Mouse (Mus musculus) erythroblast, adult 5-6 weeks (primary cell): ENCODE results near the gene Olfr452. TPM values are rescaled to one million over a fixed set of nuclear protein-coding genes. Genes with fewer than 3 reads are reported as not detected.

Experiments
- ATAC-seq: replicated peaks from 2 replicates; pipeline ENCODE4 v1.8.0; 2016; ENCODE audit warnings: moderate number of reproducible peaks, mild to moderate bottlenecking, moderate TSS enrichment, inconsistent platforms; ENCODE audit not compliant: poor library complexity, low FRiP score, severe bottlenecking
- total RNA-seq, 2 experiments: library from RNA; stranded (forward) in 1 of 2; stranded (reverse) in 1 of 2; fragments of 150-400 nt in 1 of 2; fragments of 200-764, 138-1000 nt in 1 of 2; gene quantifications; 2 replicates each; pipeline versions ENCODE4 v1.2.3 to v1.2.4; 2015 to 2017; ENCODE audit warnings: low replicate concordance in 2 of 2

Olfr452 gene
- not detected in 2 replicates for total RNA-seq (2015; ENCODE audit: low replicate concordance)
- total RNA-seq (2017; ENCODE audit: low replicate concordance), result not detected in 2 replicates

- no peak for ATAC-seq
Observed at GRCm38 (mm10) chr6:42784793-42785192, at the start of gene Olfr452. Gene Olfr452 (plus strand): TSS chr6:42785093.

- no peak for ATAC-seq
Observed at GRCm38 (mm10) chr6:42739071-42739470, 45.8 kb upstream of the Olfr452 start, which contains the start of gene Olfr453. Gene Olfr453 (plus strand): TSS chr6:42739371.

GRCm38 (mm10) chr6:42742303-42742702 lies 42.6 kb upstream of the Olfr452 start:
- no peak for ATAC-seq

GRCm38 (mm10) chr6:42747846-42748245 lies 37.0 kb upstream of the Olfr452 start:
- no peak for ATAC-seq

- ATAC-seq, result no peak
Observed at GRCm38 (mm10) chr6:42756104-42756503, 28.8 kb upstream of the Olfr452 start, which contains the start of gene Olfr38. Gene Olfr38 (plus strand): TSS chr6:42756404.

GRCm38 (mm10) chr6:42777066-42777465 lies 7.8 kb upstream of the Olfr452 start:
- ATAC-seq, result no peak

- ATAC-seq, result no peak
Observed at GRCm38 (mm10) chr6:42790247-42790948, 5.5 kb downstream of the Olfr452 start.

- no peak for ATAC-seq
Observed at GRCm38 (mm10) chr6:42790949-42791556, 6.2 kb downstream of the Olfr452 start.

GRCm38 (mm10) chr6:42794982-42795381 lies 10.1 kb downstream of the Olfr452 start:
- ATAC-seq, result no peak

- ATAC-seq, result no peak
Observed at GRCm38 (mm10) chr6:42811639-42812038, 26.7 kb downstream of the Olfr452 start, which contains the start of gene Olfr450. Gene Olfr450 (plus strand): TSS chr6:42811939.

GRCm38 (mm10) chr6:42834084-42834483 lies 49.2 kb downstream of the Olfr452 start, which contains the start of gene Olfr449:
Gene Olfr449 (plus strand): TSS chr6:42834384.
- no peak for ATAC-seq

Other genes with a start within 250 kb of the Olfr452 start
- gene Olfr455, start 237.5 kb upstream of the Olfr452 start, total RNA-seq (2015; ENCODE audit: low replicate concordance), result not detected in 2 replicates
- not detected in 2 replicates for gene Olfr455, start 237.5 kb upstream of the Olfr452 start, total RNA-seq (2017; ENCODE audit: low replicate concordance)
- not detected in 2 replicates for gene Tcaf3, start 187.4 kb upstream of the Olfr452 start, total RNA-seq (2015; ENCODE audit: low replicate concordance)
- 0.42 TPM in 1 of 2 replicates, not detected in the other for gene Tcaf3, start 187.4 kb upstream of the Olfr452 start, total RNA-seq (2017; ENCODE audit: low replicate concordance)
- gene Tcaf2, start 139.8 kb upstream of the Olfr452 start, total RNA-seq (2015; ENCODE audit: low replicate concordance), result not detected in 2 replicates
- gene Tcaf2, start 139.8 kb upstream of the Olfr452 start, total RNA-seq (2017; ENCODE audit: low replicate concordance), result not detected in 2 replicates
- not detected in 2 replicates for gene Tcaf1, start 75.0 kb upstream of the Olfr452 start, total RNA-seq (2015; ENCODE audit: low replicate concordance)
- gene Tcaf1, start 75.0 kb upstream of the Olfr452 start, total RNA-seq (2017; ENCODE audit: low replicate concordance), result not detected in 2 replicates
- gene Olfr453, start 45.7 kb upstream of the Olfr452 start, total RNA-seq (2015; ENCODE audit: low replicate concordance), result not detected in 2 replicates
- not detected in 2 replicates for gene Olfr453, start 45.7 kb upstream of the Olfr452 start, total RNA-seq (2017; ENCODE audit: low replicate concordance)
- not detected in 2 replicates for gene Olfr38, start 28.7 kb upstream of the Olfr452 start, total RNA-seq (2015; ENCODE audit: low replicate concordance)
- not detected in 2 replicates for gene Olfr38, start 28.7 kb upstream of the Olfr452 start, total RNA-seq (2017; ENCODE audit: low replicate concordance)
- gene Olfr450, start 26.8 kb downstream of the Olfr452 start, total RNA-seq (2015; ENCODE audit: low replicate concordance), result not detected in 2 replicates
- gene Olfr450, start 26.8 kb downstream of the Olfr452 start, total RNA-seq (2017; ENCODE audit: low replicate concordance), result not detected in 2 replicates
- not detected in 2 replicates for gene Olfr449, start 49.3 kb downstream of the Olfr452 start, total RNA-seq (2015; ENCODE audit: low replicate concordance)
- not detected in 2 replicates for gene Olfr449, start 49.3 kb downstream of the Olfr452 start, total RNA-seq (2017; ENCODE audit: low replicate concordance)
- gene Olfr448, start 105.3 kb downstream of the Olfr452 start, total RNA-seq (2015; ENCODE audit: low replicate concordance), result 0.58 TPM in 1 of 2 replicates, not detected in the other
- not detected in 2 replicates for gene Olfr448, start 105.3 kb downstream of the Olfr452 start, total RNA-seq (2017; ENCODE audit: low replicate concordance)
- gene Olfr447, start 123.8 kb downstream of the Olfr452 start, total RNA-seq (2015; ENCODE audit: low replicate concordance), result not detected in 2 replicates
- not detected in 2 replicates for gene Olfr447, start 123.8 kb downstream of the Olfr452 start, total RNA-seq (2017; ENCODE audit: low replicate concordance)
- not detected in 2 replicates for gene Olfr446, start 136.3 kb downstream of the Olfr452 start, total RNA-seq (2015; ENCODE audit: low replicate concordance)
- not detected in 2 replicates for gene Olfr446, start 136.3 kb downstream of the Olfr452 start, total RNA-seq (2017; ENCODE audit: low replicate concordance)
- not detected in 2 replicates for gene Olfr444, start 164.0 kb downstream of the Olfr452 start, total RNA-seq (2015; ENCODE audit: low replicate concordance)
- gene Olfr444, start 164.0 kb downstream of the Olfr452 start, total RNA-seq (2017; ENCODE audit: low replicate concordance), result not detected in 2 replicates